Mouse (Mus musculus) brain, embryonic 14.5 days (tissue): ENCODE results near the gene Inpp5d.

Source experiments
- CTCF ChIP-seq: fragments of 200-500 bp; IDR thresholded peaks from 2 replicates; pipeline ENCODE4 v1.5.1; 2012; ENCODE audit warnings: inconsistent platforms, mild to moderate bottlenecking, moderate library complexity, borderline replicate concordance; ENCODE audit not compliant: insufficient read depth, insufficient read length; ENCODE audit errors: extremely low read depth
- POLR2A ChIP-seq: fragments of 200-500 bp; IDR thresholded peaks from 2 replicates; pipeline ENCODE4 v1.6.1; 2012; ENCODE audit warnings: mild to moderate bottlenecking, inconsistent platforms, borderline replicate concordance; ENCODE audit not compliant: poor library complexity, insufficient read depth, insufficient read length, severe bottlenecking; ENCODE audit errors: extremely low read depth

- no peak for TF ChIP-seq CTCF
- no peak for TF ChIP-seq POLR2A
These were observed 129.4 kb downstream of the Inpp5d start for GRCm38 (mm10) chr1:87749360-87749973.
